Mouse (Mus musculus) layer of hippocampus, postnatal 25 days (tissue): ENCODE data around the gene Srsf7. TPM values are rescaled to one million over a fixed set of nuclear protein-coding genes. Genes with fewer than 3 reads are reported as not detected.

Source experiments
- DNase-seq, 2 experiments: peaks; one replicate each; pipeline ENCODE4 v3.0.0; 2022; ENCODE audit warnings: mixed read lengths in 2 of 2, low spot score in 1 of 2; ENCODE audit errors: extremely low spot score in 1 of 2
- total RNA-seq, 2 experiments: library from RNA; stranded (reverse); gene quantifications; 2 replicates each; pipeline ENCODE4 v1.2.3; 2021

Gene Srsf7
- total RNA-seq, 2 experiments from 2014 or later: 108 to 115 TPM

- DNase-seq: no peak
Measured at GRCm38 (mm10) chr17:80163991-80164390, 43.1 kb downstream of the Srsf7 start.

GRCm38 (mm10) chr17:80160454-80160853, 46.7 kb downstream of the Srsf7 start:
- DNase-seq: peak in 1 of 2 experiments; percentile 53

- no peak for DNase-seq
Measured at GRCm38 (mm10) chr17:80157489-80157888, 49.6 kb downstream of the Srsf7 start.

- no peak for DNase-seq
Measured at GRCm38 (mm10) chr17:80156905-80157304, 50.2 kb downstream of the Srsf7 start.

- no peak for DNase-seq
Measured at GRCm38 (mm10) chr17:80153631-80154030, 53.5 kb downstream of the Srsf7 start.

GRCm38 (mm10) chr17:80152767-80153630, 54.1 kb downstream of the Srsf7 start:
- DNase-seq: no peak

GRCm38 (mm10) chr17:80151353-80151752, 55.8 kb downstream of the Srsf7 start:
- DNase-seq: no peak

Other genes with a start within 250 kb of the Srsf7 start
- 10 to 100 TPM; 57.1 to 64.1 TPM for gene Hnrnpll, start 145.0 kb downstream of the Srsf7 start, total RNA-seq
- gene Galm, start 79.8 kb downstream of the Srsf7 start, total RNA-seq: 1 to 10 TPM; 3.7 to 4.1 TPM
- under 1 TPM; 0.12 to 0.42 TPM for gene Ttc39d, start 153 bp upstream of the Srsf7 start, total RNA-seq
- gene Gemin6, start 17.1 kb upstream of the Srsf7 start, total RNA-seq: 1 to 10 TPM; 4.8 to 5.9 TPM
- 10 to 100 TPM; 17.0 to 19.1 TPM for gene Morn2, start 82.9 kb upstream of the Srsf7 start, total RNA-seq
- gene Dhx57, start 83.2 kb upstream of the Srsf7 start, total RNA-seq: 10 to 100 TPM; 35.2 to 39.9 TPM
- gene Arhgef33, start 100.1 kb upstream of the Srsf7 start, total RNA-seq: 1 to 10 TPM; 1.9 to 3.1 TPM
- gene Gm10190, start 166.2 kb upstream of the Srsf7 start, total RNA-seq: 1 to 10 TPM; 1.8 to 3.0 TPM